Mouse (Mus musculus) lung, postnatal 25 days (tissue): ENCODE data around the gene Pigc.

ENCODE experiments used
- DNase-seq: peaks from one replicate; pipeline ENCODE4 v3.0.0; 2022; ENCODE audit warnings: low spot score

Pigc gene

DNA sequence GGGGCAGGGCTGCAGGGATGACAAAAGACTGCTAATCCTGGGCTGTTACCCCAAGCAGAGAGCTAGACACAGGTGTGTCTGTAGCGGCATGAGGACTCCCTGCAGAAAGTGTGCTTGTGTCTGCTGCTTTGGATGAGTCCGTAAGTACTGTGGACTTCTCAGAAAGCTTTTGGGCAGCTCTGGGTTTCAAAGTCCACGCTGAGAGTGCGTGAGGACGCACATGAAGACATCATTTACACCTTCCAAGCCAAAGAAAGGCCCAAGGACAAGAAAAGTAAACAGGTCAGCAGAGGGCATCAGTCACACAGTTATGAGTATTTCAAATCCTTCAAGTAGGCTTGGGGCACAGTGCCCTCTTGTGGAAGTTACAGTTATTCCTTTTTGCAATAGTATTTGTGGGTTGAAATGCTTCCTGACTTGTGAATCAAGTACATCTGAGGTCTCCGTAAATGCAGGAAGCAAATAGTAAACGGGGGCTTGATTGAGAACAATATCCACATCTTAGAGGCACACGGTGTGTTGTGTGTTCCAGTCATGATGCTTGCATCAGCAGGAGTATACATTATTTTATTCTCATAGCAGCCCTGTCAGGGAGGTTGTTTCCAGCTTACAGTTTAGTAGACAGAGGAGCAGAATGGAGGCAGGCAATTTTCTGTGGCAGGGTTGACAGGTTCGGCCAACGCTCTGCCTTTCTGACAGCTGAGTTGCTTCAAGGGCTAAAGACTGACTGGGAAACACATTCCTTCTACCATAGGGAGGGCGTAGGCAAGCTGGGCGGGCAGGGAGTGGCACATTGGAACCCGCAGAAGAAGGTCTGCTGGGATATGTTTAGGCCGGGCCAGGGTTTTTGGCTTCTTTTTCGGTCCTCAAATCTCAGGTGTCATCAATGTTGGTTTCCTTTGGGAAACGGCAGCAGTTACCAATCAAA, 7.5 kb downstream of the Pigc start:
- peak; percentile 88 for DNase-seq

DNA sequence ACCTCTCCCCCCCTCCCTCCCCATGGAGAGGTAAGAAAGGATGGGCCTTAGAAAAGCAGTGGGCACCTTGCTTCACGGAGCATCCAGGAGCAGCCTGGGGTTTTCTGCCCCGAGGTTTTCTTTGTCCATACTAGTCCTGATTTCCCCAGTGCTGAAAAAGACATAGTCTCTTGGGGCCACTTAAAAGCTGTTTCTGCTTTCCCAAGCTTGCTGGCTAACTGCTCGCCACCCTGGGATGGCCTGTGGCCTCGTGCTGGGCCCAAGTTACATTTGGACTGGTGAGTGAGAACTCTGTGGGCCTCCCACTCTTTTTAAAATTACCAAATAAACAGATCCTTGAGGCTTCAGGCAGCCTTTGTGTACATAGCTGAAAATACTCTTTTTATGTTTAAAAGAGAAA, 8.3 kb downstream of the Pigc start:
- no peak for DNase-seq

DNA sequence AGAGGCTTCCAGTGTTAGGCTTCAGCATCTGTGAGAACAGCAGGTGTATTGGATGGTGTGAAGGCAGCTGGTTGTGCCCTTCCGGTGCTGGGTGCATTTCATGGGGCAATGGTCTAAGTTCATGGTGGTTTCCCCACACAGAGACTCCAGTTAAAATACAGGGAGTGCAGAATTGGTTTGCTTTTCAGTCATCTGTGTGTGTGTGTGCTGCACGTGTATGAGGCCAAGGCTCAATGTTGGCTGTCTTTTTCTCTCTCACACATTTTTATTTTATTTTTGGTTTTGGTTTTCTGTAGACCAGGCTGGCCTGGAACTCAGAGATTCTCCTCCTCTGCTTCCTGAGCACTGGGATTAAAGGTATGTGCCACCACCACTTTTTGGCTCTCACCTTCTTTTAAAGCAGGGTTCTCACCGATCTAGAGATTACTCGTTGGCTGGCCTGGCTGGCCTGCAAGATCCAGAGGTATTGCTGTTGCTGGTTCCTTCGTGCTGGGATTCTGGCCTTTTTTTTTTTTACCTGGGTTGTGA, 9.3 kb downstream of the Pigc start:
- DNase-seq = no peak

DNA sequence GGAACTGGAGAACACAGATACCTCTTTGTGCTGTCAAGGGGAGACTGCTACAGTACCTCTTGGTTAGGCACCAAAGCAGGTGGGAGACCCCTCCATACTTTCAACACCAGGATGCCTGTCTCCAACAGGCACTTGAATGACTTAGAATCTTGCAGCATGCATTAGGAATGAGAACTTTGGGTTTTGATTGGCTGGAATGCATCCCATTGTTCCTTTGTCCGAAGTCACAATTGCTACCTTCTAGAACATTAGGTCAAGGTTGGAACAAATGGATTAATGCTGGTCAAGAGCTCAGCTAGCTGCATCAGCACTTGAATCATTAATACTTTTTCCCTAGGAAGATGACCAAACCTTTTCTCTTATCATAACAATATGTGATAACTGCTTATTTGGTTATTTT, 10.6 kb downstream of the Pigc start, which contains the start of gene 4930558K02Rik:
Gene 4930558K02Rik (minus strand): TSS at position 101 of the 400 bp plus-strand sequence.
- no peak for DNase-seq

DNA sequence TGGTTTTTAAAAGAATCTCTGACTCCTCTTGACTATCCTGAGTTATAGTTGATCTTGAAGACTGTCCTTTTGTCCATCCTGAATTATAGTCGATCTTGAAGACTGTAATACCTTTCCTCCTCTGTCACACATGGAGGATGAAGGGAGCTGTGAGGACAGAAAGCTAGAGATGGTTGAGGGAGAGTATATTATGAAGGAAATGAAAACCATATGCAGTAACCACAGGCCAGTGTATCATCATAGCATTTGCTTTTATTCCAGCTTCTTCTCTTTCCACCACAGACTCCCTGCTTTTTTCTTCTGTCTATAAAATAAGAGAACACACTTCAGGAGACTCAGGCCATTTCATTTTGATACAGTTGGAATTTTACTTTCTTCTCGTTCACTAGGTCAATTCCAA, 11.1 kb downstream of the Pigc start:
- DNase-seq = no peak

DNA sequence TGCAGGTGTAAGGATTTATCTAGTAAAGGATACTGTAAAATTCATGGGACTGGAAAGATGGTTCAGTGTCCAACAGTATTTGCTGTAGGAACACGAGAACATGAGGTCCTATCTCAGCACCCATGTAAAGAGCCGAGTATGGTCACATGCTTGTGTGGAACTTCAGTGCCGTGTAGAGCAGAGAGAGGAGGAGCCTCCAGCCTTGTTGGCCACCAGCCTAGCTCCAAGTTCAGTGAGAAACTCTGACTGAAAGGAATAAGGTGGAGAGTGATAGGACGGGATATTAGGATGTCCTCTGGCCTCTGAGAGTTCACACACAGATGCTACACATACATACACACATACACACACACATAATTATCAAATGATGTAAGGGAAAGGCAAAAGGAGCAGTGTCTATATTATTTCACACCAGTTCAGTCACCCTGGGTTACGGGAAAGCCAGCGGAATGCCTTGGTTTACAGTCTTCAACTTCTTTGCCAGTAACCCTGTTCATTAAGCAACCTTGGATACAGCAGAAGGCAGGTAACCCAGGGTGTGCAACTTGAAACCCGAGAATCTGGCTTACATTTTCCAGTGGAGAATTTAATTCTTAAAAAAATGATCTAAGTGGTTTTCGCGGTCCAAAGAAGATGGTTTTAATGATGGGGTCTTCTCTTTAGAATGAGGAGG, 11.8 kb downstream of the Pigc start:
- no peak for DNase-seq

DNA sequence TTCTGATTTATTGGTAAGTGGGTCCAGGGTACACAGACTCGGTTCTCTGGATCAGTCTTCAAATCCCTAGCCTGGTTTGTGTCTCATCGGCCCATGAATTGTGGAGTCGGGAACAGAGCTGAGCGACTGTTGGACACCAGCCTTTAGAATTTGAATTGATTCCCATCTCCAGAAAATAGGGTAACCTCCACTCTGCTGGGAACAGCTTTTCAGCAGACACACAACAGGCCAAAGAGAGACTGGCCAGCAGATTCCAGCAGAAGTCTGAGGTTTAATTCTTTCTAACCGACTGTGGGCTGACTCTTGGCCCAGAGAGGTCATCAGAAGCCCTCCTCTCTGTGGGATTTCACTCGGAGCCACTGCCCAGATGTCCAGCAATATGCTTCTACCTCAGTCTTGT, 14.5 kb downstream of the Pigc start:
- DNase-seq = no peak

DNA sequence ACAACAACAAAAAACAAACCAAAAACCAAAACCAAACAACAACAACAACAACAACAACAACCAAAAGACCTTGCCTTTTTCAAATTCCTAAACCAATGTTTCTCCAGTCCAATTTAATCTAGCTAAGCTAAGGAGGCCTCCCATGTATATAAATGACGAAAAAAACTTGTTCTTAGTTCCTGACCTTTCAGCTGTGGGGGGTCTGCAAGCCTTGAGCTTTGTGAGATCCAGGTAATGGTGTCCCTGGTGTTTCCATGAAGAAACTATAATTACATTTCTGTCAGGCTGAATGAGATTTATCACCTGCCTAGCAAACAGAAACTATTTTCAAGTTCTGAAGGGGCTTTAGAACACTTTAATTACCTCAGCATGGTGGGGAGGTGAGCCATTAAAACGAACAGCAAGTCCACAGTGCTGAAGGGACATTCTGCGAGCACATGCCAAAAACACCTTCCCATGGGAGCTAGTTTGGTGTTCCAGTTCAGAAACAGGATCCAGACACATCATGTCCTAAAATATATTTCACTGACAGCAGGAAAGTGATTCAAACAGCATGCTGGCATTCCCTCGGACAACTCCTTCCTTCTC, 15.1 kb downstream of the Pigc start:
- DNase-seq = no peak

DNA sequence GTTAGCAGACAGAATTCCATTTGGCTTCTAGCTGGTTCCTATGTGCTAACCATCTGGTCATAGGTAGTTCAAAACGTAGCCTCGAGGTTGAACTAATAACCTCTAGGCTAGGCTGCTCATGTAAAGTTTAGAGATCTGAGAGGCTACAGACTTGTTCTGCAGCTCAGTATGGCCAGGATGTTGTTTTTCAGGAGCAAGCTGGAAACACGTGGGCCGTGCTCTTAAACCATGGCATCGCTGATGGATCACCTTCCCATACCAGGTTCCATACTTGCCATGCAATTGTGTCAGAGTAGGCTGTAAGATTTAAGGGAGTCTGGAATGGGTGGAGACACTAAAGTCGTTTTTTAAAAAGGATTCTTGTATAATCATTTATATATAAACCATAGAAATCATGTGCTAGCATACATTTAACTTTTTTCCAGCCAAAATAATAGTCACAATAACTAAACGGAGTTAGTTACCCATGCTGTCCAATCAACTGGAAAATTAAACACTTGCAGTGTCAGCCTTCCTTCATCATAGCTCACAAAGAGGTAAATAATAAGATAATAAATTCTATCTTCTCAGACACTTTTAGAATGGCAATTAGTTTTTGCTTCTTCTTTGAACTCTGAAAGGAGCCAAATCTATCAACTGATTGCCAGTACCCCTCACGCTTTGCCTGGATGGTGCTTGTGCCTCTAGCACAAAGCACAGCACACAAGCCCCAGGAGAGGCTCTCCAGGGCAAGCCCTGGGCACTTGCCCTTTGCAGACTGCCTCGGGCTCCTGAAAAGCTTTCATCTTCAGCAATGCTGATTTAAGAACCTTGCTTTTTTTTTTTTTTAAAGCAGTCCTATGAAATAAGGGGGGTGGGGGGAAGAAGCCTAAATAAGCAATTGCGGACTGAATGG, 21.9 kb downstream of the Pigc start:
- no peak for DNase-seq

DNA sequence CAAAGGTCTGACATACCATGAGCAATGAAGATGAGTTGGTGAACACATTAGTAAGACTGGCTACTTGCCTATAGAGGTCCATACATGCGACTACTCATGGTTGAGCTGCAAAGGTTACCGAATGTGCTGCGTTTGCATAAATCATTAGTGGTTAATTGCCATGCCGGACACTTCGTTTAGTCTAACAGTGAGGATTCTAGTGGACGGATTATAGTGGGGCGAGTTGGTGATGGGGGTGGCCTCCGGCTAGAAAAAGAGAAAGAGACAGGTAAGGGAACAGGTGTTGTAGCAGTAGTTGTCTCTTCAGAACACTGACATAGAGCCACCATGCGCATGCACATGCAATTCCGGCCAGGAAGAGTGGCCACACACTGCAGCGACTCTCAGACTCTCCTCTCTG, 22.9 kb downstream of the Pigc start:
- DNase-seq = no peak

DNA sequence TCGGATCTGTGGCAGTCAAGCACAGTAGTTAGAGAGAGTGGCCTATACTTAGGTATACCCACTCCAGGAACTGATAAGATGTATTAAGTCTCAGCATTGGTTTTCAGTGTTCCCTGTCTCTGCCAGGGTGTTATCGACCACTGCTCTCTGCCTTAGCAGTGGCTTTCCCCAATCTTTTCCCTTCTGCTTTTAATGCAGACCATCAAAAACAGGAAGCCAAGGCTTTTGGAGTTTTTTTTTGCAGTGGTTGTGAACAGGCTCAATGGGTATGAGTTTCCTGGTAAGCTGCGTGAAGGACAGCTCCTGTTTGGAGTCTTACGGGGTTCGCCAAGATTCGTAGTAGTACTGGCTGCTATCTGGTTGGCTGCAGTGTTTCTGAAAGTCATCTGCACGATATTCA, 23.4 kb downstream of the Pigc start:
- DNase-seq = no peak

DNA sequence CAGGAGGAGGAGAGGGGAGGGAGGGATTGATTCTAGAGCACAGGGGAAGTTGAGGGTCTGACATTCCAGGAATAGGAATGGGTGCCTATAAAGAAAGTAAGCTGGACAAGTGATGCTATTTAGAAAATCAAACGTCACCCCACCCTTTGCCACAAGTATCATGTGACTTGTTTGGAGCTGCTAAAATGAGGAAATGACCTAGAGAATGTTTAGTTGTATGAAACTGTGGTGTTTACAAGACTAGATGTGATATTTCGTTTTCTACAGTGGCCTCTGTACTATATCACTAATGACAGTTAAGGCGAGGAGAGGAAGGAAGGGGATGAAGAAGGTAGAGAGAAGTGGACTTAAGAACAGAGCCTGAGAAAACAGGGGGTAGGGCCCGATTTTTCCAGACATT, 29.8 kb downstream of the Pigc start:
- no peak for DNase-seq

DNA sequence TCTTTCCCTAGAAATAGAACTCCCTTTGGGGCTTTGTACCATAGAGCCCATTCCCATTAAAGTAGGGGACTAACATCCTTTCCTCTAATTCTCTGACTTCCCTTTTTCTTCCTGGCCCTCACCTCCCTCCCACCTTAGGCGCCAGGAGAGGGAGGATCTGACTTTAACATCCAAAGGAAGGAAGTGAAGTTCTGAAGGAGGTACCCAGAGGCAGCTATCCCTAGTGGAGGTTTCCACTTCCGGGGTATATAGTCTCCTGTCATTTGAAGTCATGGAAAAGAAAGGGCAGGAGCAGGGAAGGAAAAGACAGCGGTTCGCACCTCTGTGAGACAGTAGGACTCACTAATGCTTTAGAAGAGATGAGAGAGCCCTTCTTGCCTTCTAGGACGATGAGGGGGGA, 30.4 kb downstream of the Pigc start:
- no peak for DNase-seq

DNA sequence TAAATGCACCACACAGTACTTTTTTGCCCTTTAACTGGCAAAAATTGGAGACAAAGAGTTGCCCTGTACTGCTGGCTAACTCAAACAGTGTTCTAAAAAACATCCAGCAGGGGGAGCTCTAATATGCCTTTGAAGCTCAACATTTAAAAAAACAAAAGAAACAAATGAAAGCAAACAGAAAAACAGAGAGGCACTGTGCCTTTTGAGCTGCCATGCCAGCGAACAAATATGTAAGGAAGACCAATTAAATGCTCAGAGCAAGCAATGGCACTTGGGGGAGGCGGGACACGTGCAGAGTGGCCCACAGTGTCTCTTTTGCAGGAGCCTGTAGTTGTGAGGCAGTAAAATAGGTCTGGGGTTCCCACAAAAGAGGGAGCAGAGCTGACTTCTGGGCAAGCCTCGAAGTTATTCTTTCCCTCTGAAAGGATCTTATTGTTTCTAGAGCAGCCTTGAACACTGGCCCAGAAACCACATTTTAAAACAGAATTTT, 30.9 kb downstream of the Pigc start:
- DNase-seq = peak; percentile 76

DNA sequence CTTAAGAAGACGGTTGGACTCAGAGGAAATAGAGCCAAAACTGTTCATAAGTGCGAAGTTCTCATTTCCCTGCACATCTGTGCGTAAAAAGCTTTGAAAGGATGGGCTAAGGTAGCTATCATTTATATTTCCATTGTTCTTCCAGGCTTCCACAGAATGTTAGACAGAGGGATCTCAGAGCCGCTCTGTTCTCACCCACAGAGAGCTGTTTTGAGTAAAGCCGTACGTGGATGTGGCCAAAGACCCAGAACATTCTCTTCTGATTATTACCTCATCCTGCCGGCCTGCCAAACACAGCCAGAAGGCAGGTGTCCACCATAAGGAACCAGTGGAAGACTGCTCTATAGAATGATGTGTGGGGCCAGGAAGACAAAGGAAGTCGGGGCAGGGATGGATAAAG, 32.3 kb downstream of the Pigc start:
- no peak for DNase-seq

DNA sequence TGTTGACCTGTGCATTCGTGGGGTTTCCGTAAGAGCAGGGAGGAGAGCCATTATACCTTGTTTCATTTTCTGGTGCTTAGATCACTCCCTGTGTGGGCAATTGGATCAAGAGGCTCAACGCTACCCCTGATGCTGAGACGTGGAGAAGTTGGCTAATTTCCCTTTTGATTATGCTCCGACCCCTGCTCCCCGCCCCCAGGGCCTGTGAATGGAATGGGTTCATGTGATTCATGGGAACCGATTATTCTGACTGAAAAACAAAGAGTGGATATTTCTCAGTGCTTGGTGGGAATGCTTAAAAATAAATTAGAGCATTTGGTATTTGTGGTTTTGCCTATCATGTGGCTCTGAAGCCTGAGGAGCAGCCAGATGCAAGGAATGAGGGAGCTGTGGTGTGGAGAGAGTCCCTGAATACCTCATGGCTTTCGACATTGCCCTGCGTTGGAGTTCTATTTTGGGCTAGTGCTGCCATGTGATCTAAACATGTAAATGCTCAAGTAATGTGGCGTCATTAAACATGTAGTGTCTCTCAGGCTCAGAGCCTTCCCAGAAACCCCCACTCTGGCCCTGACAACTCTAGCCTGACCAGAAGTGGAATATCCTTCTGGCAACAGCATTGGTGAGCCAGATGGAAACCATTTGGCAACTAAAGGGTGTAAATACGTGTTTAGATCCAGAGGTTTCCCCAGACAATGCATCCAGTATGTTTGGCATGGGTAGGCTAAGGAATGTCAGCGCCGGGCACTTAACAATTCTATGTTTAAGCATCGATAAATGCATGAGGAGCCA, 34.9 kb downstream of the Pigc start:
- no peak for DNase-seq

DNA sequence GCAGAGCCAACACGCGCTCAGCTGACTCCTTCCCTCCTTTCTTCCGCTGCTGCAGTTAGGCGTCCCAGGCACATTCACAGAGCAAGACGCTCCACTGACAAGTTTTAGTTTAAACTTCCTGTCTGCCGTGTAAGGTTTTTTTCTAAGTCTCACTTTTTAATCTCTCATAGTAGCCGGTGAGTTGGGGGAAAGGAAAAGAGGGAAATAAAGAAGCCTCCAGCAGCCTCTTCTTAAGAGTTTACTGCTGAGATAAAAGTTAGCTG, 35.5 kb downstream of the Pigc start:
- no peak for DNase-seq

DNA sequence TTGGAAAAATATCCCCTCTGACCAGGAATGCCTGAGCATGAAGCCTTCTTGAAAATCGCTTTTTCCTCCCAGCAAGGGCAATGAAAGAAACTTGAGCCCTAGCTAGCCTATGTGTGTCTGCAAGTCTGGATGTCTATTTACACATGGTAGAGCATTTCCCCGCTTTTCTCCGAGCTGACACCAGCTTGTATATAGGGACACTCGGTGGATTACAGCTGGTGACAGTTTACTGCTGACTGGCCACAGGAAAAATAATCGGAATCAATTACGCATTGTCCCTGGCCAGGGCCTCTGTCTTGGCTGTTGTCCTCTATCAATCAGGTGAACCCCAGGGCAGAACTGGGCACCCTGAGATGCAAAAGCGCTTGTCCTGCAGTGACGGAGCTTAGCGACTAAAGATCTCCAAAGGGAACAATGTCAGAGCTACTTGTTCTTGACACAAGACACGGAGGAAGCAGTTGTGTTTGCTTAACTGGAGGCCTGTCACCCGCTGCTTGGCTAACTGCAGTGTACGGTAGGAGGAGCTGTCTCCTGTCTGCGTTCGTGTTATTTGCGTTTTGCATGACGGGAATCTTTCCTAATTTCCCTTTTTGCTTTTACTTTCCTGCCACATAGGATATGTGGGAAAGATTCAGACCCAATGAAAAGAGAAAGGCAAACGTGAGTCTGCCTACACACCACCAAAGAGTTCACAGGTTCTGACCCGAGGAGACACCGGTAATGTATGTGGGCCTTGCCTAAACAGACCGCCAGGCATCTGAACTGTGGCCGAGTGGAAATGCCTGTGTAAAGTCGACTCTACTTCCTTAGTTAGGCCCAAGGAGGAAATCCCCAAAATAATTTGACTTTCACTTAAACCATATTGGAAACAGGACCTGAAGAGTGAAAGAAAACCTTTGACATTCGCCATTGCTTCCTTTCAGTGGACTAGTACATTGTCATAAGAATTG, 36.1 kb downstream of the Pigc start:
- peak; percentile 76 for DNase-seq

DNA sequence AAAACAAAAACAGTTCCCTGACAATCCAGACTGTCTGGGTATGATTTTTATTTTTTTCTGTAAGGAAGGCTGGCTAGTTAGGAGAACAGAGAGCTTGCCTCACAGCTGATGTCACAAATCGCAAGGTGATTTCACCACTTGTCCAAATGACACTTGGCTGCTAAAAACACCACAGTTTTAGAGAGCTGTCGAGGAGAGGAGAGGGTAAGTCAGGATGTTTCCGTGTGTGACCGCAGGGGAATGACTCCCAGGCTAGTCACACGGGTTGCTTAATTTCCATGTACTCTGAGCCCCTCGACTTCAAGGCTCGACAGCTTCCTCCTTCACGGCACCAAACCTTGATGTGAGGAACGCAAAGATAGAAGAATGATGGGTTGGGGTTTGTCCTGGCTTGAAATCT, 37.1 kb downstream of the Pigc start:
- DNase-seq = no peak

DNA sequence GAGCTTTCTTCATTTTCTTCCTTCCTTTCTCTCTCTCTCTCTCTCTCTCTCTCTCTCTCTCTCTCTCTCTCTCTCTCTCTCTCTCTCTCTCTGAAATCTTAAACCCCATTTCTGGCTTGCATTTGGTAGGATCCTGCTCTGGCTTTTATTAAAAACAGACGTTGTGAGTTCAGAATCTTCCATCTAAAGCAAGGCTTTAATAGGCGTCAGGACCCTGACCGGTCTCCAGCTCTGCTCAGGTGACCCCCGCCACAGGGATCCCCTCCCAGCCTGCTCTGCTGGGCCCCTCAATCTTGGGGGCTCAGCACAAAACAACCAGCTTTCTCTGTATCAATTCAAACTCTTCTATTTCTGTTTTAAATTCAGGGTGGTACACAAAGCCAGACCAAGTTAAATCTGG, 39.2 kb downstream of the Pigc start:
- no peak for DNase-seq
